Mouse (Mus musculus) right cerebral cortex, adult 18-20 months (tissue): Measurements from ENCODE around the gene Azin2.

Source experiments
- DNase-seq: peaks from one replicate; pipeline ENCODE4 v3.0.0; 2022; ENCODE audit warnings: mixed read lengths

Gene Azin2

DNA sequence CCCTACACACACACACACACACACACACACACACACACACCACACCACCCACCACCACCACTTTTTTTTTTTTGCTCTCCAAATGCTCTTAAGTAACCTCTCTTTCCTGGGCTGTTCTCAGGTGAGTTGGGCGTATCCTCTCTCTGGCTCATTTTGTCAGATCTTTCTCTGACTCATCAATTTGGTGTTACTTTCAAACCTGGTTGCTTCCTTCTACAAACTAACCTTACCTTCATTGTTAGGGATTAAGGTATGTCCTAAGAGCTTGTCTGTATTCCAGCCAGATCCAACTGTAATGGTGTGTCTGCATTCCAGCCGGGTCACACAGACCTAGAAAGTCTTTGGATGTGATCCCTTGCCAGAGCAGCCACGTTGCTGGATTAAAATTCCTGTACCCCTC lies 15.0 kb upstream of the Azin2 start:
- DNase-seq, result no peak

DNA sequence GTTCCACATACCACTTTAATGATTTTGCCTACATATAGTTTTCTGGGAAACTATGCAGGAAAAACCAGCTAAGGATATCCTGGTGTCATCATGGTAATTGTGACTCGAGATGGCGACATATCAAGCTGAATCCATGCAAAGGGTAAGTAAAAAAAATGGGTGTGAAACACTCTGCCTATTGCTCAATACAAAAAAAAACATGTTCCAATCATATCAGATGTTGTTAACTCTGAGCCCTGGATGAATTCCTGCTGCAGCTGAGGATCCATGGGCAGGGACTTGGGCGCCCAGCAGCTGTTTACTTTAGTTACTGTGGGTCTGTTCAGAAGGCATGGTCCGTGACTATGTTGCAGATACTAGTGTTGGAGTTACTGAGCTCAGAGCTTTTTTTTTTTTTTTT lies 14.3 kb upstream of the Azin2 start:
- no peak for DNase-seq

DNA sequence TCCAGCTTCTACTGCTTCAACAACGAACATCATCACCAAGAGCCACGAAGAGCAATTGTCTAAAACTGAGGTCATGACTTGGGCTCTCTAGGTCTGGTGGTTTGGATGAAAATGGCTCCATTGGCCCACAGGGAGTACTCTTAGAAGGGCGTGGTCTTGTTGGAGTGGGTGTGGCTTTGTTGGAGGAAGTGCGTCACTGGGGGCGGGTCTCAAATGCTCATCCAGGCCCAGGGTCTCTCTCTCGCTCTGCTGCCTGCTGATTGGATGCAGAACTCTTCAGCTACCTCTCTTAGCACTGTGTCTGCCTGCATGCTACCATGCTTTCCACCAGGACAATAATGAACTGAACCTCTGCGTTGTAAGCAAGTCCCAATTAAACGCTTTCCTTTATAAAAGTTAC lies 12.4 kb upstream of the Azin2 start:
- DNase-seq, result no peak

DNA sequence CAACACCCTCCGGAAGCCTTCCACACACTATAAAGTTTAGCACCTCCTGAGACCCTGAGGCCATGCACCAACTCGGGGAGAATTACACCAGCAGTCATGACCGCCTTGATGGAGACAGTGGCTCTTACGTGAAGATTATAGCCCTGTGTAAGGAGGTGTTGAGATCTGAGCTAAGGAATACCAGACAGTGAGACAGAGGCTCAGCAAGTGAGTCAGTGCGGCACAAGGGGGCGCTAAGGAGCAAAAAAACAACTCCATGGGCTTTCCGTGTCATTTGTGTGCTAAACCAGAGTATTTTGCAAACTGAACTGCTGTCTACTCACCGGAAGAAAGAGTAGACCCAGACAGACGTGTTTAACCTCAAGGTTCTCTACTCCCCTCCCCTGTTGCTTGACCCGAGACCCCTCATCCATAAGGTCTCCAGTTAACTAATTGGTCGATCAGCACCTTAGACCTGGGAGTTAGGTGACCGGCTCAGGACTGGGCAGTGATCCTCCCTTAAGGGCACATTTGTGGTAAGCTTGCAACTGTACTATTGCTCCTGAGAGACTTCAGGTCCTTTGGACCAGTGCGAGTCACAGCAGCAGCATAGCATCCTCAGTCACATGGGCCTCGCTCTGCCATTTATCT lies 8.9 kb upstream of the Azin2 start:
- DNase-seq, result no peak

DNA sequence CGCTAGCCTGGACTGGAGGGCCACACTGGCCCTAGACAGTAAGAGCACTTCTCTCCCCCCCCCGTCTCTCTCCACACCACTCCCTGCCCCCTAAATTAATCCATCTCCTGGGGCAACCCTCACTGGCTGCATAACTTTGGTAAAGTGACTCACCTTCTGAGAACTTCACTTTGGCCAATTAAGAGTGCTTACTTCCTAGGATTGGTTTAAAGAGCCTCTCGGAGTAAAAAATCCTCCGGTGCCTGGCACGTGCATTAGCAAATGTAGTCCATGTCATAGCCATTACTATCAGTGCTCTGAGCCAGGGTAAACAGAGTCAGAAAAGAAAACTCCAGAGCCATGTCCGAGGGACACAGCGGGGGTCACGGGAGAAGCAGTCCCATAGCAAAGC lies 8.2 kb upstream of the Azin2 start:
- no peak for DNase-seq

DNA sequence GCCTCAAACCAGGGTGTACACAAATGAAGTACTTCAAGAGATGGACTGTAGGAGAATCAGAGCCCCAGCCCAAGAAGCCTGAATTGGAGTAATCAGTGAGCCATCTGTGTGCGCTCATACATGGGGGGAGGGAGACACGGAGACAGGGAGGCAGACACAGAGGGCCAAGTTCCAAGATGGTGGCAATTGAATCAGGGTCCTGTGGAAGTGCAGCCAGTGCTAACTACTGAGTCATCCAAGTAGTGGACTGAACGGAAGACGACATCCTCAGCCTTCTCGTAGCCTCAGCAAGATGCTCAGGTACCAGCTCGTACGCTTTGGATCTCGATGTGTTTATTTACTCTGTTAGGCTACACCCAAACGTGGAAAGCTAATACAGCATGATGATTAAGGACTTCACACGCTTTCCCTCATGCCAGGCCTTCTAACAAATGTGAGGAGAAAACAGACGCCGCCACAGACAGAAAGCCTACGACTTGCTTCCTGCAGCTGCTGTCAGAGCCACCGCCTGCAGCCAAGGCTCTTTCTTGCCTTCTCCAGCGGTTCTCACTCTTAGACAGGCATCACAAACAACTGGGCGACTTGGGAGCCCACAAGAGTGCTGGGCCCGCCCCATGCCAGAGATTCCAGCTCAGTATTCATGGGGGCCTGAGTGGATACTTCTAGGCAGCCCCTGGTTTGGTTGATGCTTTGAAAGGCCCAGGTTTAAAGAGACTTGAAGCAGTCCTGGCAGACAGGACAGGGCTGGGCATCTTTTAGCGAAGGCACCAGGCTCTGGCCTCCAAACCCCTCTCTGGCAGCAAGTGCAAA lies 7.6 kb upstream of the Azin2 start:
- no peak for DNase-seq

DNA sequence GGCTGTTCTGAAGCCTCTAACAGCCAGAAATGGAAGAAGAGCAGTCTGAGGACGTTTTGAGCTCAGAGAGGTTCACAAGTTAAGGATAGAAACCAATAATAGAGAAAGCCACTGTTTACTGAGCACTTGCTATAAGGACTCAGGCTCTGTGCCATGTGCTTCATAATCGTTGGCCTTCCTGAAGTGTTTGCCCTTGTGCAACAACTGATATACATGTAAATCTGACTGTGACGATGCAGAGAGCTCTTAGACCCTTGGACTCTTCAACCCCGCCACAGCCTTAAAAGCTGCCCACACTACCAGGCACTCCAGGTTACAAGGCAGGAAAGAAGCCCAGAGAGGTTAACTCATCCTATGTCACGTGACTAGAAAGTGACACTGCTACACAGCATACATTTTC lies 6.8 kb upstream of the Azin2 start:
- DNase-seq, result no peak

DNA sequence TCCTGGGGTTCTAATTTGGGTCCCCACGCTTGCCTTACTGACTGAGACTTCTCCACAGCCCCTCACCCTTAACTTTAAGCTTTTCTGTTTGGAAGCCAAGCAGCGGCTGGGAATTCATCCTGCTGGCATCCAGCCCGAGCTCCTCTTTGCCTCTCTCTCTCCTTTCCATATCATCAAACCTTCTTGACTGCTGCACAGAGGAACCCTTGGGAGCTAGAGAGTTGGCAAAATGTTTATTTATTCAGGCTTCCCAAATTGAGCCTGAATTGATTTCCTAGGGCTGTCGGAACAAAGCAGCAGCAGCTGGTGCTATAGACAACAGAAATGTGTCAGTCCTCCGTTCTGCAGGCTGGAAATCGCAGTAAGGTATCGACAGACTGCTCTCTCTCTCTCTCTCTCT lies 4.5 kb upstream of the Azin2 start:
- no peak for DNase-seq

DNA sequence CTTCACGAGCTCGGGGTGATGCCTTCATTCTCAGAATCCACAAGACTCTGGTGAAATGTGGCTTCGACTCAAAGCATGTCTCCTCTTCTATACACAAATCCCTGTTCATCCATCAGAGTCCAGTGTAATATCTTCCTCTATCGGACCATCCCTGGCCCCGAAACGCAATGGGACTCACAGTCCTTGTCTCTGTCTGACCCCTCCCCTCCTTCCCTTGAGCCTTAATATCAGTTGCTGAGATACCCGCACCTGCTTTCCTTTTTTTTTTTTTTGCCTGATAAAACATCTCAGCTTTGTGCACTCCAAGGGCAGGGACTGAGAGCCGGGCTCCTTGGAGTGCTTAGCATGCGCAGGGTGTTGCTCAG lies 666 bp upstream of the Azin2 start:
- no peak for DNase-seq

DNA sequence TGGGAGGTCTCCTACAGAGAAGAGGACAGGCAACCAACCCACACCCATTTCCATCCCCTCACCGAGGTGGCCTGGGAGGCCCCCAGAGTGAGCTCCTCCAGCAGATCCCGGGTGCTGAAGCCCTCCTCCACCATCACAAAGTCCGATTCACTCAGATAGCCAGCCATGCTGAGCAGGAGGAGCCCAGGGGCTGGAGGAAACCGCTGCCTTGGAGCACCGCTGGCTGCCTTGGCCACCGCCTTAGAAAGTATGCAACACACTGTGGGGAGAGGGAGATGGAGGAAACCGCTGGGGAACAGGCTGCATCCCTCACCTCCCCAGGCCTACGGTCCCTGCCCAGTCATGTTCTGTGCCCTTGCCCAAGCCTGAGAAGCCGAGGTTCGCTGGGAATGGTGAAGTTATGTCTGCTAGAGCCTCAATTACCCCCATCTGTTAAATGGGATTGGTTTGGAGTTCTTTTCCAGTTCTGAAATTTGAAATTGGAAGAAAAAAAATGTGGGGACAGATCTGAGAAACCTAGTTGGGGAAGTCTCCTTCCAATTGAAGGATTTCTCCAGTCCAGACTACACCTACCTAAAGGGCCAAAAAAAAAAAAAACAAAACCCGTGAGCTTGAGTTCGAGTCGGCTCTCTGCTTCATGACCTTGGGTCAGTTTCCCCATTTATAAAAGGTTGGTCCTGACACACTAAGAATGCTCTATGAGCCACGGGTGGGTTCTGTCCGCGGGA lies 777 bp downstream of the Azin2 start:
- DNase-seq, result no peak

DNA sequence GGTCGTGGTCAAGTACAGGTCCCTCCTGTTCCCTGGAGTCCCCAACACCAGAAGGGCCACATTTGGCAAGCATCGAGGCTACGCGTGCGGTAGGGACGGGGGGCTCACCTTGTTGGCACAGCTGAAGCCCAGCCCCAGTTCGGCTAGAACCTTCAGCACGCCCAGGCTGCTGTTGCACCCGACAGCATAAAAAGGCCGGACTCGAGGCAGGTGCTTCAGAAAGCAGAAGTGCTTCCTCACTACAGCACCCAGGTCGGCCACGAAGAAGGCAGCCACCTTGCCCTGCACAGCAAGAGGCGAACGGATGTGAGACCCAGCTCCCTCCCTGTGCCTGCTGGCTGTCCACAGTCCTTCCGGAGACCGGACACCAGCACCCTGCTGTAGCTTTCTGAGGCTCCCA lies 2.6 kb downstream of the Azin2 start:
- DNase-seq, result no peak

DNA sequence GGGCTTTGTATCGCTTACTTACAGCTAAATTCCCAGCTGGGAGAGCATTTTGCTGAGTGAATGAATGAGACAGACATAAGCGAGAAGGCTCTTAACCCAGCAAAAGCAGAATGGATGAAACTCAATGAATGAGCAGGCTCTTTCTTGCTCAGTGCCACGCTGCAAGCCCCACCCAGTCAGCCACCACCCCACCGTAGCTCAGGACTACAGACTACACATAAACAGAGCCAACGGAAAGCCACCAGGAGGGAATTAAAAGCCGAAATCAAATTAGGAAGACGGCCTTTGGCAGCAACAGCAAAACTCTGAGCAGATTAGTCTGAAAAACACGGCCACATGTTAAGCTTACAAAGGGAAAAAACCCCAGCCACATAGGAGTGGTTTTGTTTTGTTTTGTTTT lies 3.4 kb downstream of the Azin2 start:
- DNase-seq, result no peak

DNA sequence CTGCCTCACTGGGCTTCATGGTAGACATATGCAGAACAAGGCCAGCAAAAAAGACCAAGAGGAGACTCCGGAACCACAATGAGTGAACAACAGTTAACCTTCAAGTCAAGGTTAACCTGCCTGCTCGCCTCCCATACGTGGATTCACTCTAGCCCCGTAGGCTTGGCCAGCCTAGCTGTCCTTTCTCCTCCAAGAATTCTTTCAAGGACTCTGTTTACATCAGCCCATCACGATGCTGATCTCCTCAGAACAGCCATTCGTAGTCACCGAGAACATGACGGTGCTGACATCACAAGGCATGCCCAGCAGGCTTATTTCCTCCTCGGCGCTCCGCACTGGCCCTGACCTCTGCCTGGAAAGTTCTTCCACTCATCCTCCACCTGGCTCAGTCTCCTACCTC lies 4.1 kb downstream of the Azin2 start:
- DNase-seq, result no peak

DNA sequence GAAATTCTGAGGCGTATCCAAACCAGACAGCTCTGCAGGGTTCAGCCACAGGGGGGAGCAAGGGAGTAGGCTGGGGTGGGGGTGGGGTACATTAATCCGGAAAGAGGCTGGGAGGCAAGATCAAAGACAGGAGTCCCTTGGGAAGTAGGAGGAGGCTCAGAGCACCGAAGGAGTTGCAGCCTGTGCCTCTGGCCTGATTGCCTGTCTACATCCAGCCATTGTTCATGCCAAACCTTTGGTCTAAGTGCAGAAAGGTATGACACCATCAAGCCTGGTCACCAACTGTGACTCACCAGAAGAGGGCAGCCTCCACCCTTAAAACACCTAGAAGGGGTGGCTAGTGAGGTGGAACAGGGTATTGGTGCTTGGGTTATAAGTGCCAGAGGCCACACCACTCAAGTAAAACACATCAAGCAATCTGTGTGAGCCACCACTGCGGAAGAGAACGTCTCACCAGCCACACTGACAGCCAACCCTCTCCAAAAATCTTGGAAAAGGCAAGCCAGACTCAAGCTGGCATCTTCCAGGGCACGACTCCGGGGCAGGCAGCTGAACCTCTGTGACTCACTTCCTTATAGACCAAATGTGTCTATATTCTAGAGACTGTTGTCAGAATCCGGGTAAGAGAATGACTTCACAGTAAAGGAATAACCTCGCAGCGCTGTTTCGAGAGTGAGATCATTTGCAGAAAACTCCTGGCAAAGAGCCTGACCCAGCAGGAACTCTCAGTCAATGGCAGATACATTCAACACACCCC lies 4.9 kb downstream of the Azin2 start:
- no peak for DNase-seq

DNA sequence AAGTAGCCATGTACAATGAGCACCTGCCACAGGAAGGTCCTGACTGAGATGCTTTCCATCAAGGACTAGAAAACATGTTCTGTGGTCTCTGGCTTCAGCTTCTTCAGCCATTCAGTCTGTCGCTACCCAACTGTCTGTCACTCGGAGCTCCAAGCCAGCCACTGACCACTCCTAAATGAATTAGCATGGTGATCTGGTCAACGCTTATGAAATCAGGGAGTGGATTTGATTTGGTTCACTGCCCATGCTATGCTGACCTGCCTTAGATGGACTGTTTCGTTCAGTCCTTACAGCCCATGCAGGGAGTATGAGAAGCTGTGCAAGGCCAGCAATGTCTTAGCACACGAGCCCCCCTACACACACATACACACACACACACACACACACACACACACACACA lies 8.4 kb downstream of the Azin2 start:
- no peak for DNase-seq

DNA sequence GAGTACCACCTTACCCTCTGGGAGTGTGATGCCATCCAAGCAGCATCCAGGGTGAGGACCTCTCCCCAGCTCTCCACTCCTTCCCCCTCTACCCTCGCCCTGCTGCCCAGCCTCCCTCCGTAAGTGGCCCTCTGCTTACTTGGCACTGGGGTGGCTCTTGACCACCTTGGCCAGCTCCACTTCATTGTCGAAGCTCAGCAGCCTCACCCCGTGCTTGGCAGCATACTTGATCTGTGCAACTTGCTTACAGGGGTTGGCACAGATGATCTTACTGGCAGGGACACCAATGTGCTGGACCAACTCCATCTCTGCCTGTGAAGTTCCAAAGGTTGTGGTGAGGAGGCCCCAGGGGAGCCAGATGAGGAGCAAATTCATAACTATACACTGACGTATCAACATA lies 11.8 kb downstream of the Azin2 start:
- no peak for DNase-seq

DNA sequence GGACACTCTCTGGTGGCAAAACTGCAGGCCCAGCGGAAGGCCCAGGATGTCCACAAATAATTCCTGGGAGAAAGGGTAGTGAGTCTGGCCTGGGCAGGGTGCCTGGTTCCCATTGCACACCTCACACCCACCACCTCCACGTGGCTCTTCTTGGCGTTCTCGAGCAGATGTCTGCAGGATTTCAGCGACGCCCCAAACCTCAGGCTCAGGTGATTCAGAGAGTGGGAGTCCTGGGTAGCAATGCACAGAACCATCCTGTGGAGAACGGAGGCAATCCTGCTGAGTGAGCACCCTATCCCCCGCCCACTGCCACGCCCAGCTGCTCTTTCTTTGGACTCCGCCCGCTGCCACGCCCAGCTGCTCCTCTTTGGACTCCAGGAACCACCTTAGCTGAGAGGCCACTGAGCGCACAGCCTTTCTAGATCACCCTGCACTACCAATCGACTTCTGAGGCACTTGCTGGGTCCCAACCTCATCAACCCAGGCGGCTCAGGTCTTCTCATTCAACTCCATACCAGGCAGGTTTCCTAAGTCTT lies 12.7 kb downstream of the Azin2 start:
- peak; percentile 26 for DNase-seq

DNA sequence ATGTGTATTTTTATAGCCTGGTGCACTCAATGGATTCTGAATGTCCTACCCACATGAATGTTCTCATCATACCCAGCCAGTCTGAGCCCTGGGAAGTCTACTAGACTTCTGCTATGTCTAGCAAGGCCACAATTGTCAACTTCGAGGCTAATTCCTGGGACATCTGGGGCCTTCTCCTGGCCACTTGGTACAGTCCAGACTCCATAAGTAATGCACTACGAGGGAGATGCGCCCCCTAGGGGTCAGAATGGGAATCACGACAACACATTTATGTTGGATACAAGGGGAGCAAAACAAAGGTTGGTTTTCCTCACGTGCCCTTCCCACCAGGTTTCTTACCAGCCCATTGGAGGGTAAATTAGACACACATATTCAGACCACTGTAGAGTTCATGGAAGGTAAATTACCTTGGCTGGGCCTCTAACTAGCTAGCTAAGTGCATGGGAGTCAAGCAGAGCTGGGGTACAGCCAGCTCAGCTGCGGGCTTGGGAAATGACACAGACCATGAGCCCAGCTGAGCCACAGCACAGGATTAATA lies 14.0 kb downstream of the Azin2 start:
- no peak for DNase-seq

DNA sequence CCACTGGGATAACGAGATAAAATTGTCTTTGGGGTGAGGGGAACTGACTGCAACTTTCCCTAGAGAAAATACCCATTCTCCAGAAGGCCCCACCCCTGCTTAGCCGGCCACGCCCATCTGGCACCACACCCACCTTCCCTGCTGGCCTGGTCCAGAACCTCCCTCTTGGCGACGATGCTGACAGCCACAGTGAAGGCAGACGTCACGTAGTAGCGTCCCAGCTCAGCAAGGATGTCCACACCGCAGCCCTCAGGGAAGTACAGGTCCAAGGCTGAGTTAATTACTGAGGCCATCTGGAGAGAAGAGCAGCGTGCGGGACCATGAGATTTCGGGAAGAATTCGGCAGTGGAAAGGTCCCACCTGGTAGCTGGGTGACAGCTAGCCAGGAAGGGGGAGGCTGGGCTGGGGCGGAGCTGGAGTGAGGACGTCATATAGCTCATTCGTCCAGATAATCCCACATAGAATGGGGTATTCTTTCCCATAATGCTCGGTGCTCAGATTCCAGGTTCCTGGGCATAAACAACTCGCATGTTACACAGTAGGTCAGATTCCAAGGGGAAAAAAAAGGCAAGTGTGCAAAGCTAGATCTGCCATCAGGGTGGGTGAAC lies 14.8 kb downstream of the Azin2 start:
- DNase-seq, result no peak

DNA sequence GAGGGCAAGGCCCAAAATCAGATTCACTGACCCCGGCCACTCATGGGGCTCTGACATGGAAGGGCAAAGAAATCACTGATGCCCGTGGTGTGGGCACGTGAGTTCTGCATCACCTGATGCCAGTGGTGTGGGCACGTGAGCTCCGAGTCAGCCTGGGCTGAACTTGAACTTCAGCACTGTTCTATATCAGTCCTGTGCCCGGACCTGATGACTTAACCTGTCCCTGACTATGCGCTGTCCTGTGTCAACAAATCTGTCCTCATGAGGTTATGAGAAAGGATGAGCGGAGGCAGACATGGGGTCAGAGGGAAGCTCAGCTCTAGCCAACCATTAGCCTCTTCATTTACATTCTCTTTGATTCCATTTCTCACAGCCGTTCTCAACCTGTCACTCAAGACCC lies 15.5 kb downstream of the Azin2 start:
- DNase-seq, result no peak

DNA sequence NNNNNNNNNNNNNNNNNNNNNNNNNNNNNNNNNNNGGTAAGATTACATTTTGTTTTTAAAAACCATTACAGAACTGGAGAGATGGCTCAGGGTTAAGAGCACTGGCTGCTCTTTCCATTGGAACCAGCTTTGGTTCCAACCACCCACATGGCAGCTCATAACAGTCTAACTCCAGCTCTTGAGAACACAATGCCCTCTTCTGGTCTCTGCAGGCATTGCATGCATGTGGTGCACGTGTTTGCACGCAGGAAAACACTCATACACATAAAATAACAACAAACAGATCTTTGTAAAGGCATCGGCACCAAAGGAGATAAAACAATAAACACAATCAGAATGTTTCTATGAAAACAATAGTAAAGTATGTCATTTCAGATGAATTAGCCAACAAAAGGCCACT lies 19.9 kb downstream of the Azin2 start:
- DNase-seq, result no peak

DNA sequence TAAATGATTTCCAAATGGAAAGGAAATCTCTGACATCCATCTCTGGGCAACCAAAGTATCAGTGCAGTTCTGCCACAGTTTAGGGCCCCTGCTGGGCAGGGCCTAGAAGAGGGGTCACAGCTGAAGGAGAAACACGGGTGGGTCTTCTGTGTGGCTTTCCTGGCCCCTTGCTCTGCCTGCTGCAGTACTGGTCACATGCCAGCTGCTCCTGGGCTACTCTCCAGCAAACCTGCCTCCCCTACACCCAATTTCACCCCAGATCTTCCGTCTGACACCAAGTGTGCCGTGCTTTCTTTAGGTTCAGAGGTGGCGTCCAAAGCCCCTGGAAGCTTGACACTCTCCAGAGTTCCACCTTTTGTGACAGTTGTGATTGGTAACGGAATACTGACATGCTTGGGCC lies 26.6 kb downstream of the Azin2 start:
- DNase-seq, result no peak

DNA sequence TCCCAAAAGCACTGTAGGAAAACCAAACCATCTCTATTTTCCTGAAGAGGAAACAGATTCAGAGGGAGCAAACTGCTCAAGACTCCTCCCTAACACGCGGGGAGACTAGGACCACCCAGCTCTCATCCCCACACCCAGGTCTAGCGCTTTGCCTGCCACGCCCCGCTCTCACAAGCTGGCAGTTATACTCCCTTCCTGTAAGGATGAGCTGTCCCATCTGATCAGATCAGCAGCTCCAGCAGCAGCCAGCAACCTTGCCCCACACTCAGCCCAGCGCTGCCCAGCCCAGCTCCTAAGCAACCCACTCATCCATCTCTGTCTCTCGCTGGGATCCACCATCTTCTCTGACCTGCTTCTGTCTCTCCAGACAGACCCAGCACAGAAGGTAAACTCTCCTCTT lies 29.5 kb downstream of the Azin2 start:
- no peak for DNase-seq
